Mouse (Mus musculus): Measurements from ENCODE around the gene Olfr676. TPM values are rescaled to one million over a fixed set of nuclear protein-coding genes. Genes with fewer than 3 reads are reported as not detected.

The Olfr676 gene
- not detected in 2 replicates for polyA plus RNA-seq (2012; ENCODE audit: low replicate concordance)

DNA sequence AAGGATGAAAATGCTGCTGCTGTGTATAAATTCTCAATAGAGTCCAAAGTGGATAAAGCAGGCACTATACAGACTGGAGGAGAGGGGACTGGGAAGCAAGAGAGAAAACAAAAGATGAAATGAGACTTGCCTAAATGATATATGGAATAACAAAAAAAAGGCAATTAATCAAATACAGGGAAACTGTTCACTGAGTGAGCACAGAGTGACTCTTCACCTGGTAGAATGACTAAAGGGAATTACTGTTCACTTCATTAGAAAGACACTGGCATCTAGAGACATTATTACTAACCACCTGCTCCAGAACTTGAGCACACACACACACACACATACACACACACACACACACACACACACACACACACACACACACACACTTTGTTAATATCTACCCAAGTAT is at the start of gene Olfr676:
TSS of gene Olfr676 (plus strand) at position 301 of the 400 bp plus-strand sequence.

DNA sequence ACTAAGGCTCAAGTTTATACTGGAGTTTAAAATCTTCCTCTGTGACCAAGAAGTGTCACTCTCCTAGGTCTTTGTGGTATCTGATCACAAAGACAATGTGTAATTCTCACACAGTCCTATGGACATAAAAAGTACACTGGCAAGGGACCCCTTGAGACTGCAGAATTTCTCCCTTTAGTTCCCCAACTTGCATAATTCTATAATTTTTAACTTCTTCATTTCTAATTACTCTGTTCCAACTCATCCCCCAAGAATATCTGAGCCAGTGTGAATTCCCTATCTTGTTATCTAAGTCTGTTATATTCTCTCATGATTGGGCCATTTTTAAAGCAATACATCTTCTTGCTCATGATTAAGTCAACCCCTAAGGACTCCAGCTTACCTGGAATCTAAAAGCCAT is 30.6 kb upstream of the Olfr676 start, which contains the start of gene Olfr672:
TSS of gene Olfr672 (minus strand) at position 101 of the 400 bp plus-strand sequence.

DNA sequence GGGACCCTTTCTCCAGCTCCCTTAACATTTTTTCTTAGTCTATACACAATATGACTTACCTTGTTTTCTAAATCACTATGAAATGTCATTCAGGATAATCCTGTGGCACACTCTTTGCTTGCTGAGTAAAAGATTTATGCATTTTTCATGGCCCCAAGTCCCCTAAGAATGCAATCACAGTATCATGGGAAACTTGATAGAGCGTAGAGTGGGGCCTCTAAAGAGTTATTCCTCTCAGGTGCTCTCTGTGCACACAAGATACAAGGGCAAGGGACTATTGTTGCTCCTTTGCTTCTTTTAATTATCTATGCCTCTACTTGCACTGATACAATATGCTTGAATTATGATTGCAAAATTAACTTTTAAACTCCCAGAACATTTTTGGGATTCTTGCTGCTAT is 4.1 kb upstream of the Olfr676 start, which contains the start of gene Olfr675:
TSS of gene Olfr675 (minus strand) at position 101 of the 400 bp plus-strand sequence.

DNA sequence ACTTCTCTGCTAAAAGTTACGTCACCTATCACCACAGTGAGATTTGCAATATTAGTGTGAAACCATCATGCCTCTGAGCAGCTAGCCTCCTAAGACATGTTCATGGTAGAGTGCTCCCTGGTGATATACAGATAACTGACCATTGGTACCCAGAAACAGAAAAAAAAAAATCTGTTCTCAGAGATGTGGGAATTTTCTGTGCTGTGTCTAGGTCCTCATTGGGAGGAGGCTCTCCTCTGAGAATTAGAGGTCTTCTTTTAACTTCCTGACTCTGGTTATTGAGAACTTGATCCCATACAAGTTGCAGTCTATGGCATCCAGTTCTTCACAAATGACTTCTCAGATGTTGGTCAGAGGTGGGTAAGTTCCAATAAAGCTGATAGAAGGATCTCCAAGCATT is 31.7 kb downstream of the Olfr676 start, which contains the start of gene Olfr678:
TSS of gene Olfr678 (plus strand) at position 301 of the 400 bp plus-strand sequence.

DNA sequence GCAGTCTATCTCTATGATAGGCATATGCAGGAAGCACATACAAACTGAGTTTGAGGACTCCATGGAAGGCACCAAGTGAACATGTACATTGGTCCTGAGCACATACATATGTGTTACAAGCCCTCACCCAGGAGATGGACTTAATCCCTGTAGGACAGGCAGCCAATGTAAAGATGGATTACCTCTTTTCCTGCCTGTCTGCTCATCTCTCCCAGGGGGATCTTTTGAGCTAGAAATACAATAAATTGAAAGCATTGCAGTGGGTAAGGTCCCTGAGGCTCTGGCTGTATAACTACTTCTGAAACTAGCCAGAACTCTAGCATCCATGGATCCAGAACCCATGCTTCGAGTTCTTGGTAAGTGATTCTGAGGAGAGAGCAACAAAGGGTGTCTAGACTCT is 48.4 kb downstream of the Olfr676 start, which contains the start of gene Olfr679:
TSS of gene Olfr679 (plus strand) at position 301 of the 400 bp plus-strand sequence.

Other genes starting within 250 kb of the Olfr676 start
- gene Usp17lb, start 190.1 kb upstream of the Olfr676 start, polyA plus RNA-seq (2012; ENCODE audit: low replicate concordance): not detected in 2 replicates
- not detected in 2 replicates for gene Usp17la, start 175.7 kb upstream of the Olfr676 start, polyA plus RNA-seq (2012; ENCODE audit: low replicate concordance)
- not detected in 2 replicates for gene Olfr665, start 154.7 kb upstream of the Olfr676 start, polyA plus RNA-seq (2012; ENCODE audit: low replicate concordance)
- not detected in 2 replicates for gene Olfr666, start 136.7 kb upstream of the Olfr676 start, polyA plus RNA-seq (2012; ENCODE audit: low replicate concordance)
- gene Olfr667, start 111.2 kb upstream of the Olfr676 start, polyA plus RNA-seq (2012; ENCODE audit: low replicate concordance): not detected in 2 replicates
- gene Olfr668, start 104.6 kb upstream of the Olfr676 start, polyA plus RNA-seq (2012; ENCODE audit: low replicate concordance): not detected in 2 replicates
- gene Olfr669, start 98.5 kb upstream of the Olfr676 start, polyA plus RNA-seq (2012; ENCODE audit: low replicate concordance): not detected in 2 replicates
- gene Olfr670, start 70.1 kb upstream of the Olfr676 start, polyA plus RNA-seq (2012; ENCODE audit: low replicate concordance): not detected in 2 replicates
- gene Olfr671, start 53.6 kb upstream of the Olfr676 start, polyA plus RNA-seq (2012; ENCODE audit: low replicate concordance): not detected in 2 replicates
- gene Olfr672, start 30.7 kb upstream of the Olfr676 start, polyA plus RNA-seq (2012; ENCODE audit: low replicate concordance): not detected in 2 replicates
- not detected in 2 replicates for gene Olfr675, start 4.2 kb upstream of the Olfr676 start, polyA plus RNA-seq (2012; ENCODE audit: low replicate concordance)
- 0.07 TPM in 1 of 2 replicates, not detected in the other for gene Olfr677, start 18.7 kb downstream of the Olfr676 start, polyA plus RNA-seq (2012; ENCODE audit: low replicate concordance)
- not detected in 2 replicates for gene Olfr678, start 31.8 kb downstream of the Olfr676 start, polyA plus RNA-seq (2012; ENCODE audit: low replicate concordance)
- gene Olfr679, start 48.5 kb downstream of the Olfr676 start, polyA plus RNA-seq (2012; ENCODE audit: low replicate concordance): 0.02 TPM in 1 of 2 replicates, not detected in the other
- gene Olfr680-ps1, start 60.1 kb downstream of the Olfr676 start, polyA plus RNA-seq (2012; ENCODE audit: low replicate concordance): not detected in 2 replicates
- not detected in 2 replicates for gene Olfr681, start 84.1 kb downstream of the Olfr676 start, polyA plus RNA-seq (2012; ENCODE audit: low replicate concordance)
- not detected in 2 replicates for gene Olfr683, start 114.3 kb downstream of the Olfr676 start, polyA plus RNA-seq (2012; ENCODE audit: low replicate concordance)
- not detected in 2 replicates for gene Olfr684, start 131.0 kb downstream of the Olfr676 start, polyA plus RNA-seq (2012; ENCODE audit: low replicate concordance)
- gene Olfr685, start 153.3 kb downstream of the Olfr676 start, polyA plus RNA-seq (2012; ENCODE audit: low replicate concordance): 0.21 TPM in 1 of 2 replicates, not detected in the other
- gene Olfr686, start 174.8 kb downstream of the Olfr676 start, polyA plus RNA-seq (2012; ENCODE audit: low replicate concordance): not detected in 2 replicates

Data from hematopoietic multipotent progenitor cell, adult 10-12 weeks (in vitro differentiated cells).